Mouse (Mus musculus) C2C12 (cell line): ENCODE measurements around the gene Ppp2r5d.

Source experiments
- CEBPB ChIP-seq: IDR thresholded peaks from one replicate; pipeline ENCODE4 v1.6.1; 2011; ENCODE audit warnings: low read depth, mild to moderate bottlenecking, control low read depth, moderate library complexity
- CTCF ChIP-seq: IDR thresholded peaks from one replicate; pipeline ENCODE4 v1.5.1; 2011; ENCODE audit not compliant: control insufficient read depth, insufficient read depth, insufficient read length
- FOSL1 ChIP-seq: IDR thresholded peaks from one replicate; pipeline ENCODE4 v1.8.0; 2011; ENCODE audit warnings: mild to moderate bottlenecking, low read length; ENCODE audit not compliant: poor library complexity, insufficient read depth, severe bottlenecking
- MAX ChIP-seq: IDR thresholded peaks from one replicate; pipeline ENCODE4 v1.6.1; 2011; ENCODE audit warnings: mild to moderate bottlenecking, control low read depth
- MYOD1 ChIP-seq: IDR thresholded peaks from one replicate; pipeline ENCODE4 v1.6.1; 2011; ENCODE audit warnings: low read depth; ENCODE audit not compliant: control insufficient read depth, insufficient read length
- MYOG ChIP-seq: IDR thresholded peaks from one replicate; pipeline ENCODE4 v1.6.1; 2011; ENCODE audit not compliant: control insufficient read depth, insufficient read length; ENCODE audit errors: extremely low read depth
- USF1 ChIP-seq: IDR thresholded peaks from one replicate; pipeline ENCODE4 v1.6.1; 2011; ENCODE audit warnings: low read depth, mild to moderate bottlenecking, control low read depth, moderate library complexity

DNA sequence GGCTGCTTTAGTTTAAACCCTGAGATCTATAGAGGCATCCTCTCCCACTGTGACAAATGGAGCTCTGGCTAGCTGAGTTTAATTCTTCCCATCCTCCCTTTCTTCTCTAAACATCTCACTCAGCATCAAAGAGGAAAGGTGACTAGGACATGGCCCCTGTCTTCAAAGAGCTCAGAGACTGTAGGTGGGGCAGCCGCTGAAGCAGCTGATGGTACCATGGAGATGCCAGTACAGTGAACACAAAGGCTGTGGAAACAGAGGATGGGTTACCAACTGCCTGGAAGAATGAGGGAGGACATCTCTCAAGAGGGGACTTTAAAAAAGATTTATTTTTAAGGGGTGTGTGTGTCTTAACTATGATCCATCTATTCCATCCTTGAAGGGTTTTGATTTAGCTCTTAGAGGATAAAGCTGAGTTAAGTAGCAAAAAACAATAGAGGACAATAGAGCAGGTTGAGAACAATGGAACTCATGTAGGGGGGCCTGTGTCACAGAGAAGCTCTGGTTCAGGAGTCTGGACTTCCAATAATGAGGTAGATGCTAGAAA lies 10.3 kb downstream of the Ppp2r5d start:
- no peak for TF ChIP-seq CTCF
- TF ChIP-seq MYOG: no peak
- TF ChIP-seq CEBPB: no peak
- no peak for TF ChIP-seq USF1
- TF ChIP-seq MAX: no peak
- TF ChIP-seq MYOD1: no peak
- TF ChIP-seq FOSL1: no peak
